Mouse (Mus musculus) lung, adult 2 months (tissue): ENCODE results near the gene Tmem107.

ENCODE experiments used
- CTCF ChIP-seq: fragments of 200-500 bp; IDR thresholded peaks from 2 replicates; pipeline ENCODE4 v1.5.1; 2011; ENCODE audit warnings: mild to moderate bottlenecking, low read length, control low read depth; ENCODE audit not compliant: insufficient read depth
- POLR2A ChIP-seq: fragments of 200-500 bp; IDR thresholded peaks from 2 replicates; pipeline ENCODE4 v1.6.1; 2011; ENCODE audit warnings: low read depth, mild to moderate bottlenecking, control low read depth, low read length, borderline replicate concordance; ENCODE audit errors: extremely low read depth

DNA sequence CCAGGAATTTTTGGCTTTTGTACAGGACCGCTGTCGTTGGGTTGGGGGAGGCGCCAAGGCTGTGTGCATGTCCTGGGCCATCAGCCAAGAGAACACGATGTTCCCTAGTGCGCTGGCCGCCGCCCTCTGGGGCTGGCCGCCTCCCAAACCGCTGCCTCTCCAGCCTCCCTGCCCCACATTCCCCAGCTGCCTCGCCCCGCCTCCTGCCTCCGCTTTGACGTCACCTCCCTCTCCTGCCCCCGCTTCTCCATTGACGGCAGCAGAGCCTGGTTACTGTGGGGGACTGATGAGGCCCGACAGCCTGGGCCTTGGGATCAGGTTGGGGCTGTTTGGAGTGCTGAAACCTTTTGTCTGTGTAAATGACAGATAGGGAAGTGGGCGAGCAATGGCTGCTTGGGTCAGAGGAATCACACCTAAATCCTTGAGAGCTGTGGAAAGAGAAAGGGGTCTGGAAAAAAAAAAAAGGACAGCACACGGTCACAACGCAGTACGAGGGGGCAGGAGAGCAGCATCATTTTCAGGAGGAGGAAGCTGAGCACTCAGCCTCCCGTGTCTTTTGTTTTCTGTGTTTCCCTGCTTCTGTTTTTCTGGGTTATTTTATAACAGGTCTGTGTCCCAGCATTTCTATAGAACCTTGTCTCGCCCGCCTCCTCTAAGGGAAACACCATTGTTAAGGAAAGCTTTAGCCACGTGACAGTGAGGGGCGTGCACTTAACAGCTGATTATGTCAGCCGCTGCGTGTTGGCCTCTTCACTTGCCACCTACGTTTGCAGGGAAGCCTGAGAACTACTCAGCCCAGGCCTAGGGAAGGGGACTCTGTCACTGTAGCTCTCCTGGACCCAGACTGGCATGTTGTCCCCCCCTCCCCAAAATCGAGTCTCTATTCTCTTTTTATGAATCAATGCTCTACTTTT, 26.6 kb downstream of the Tmem107 start:
- TF ChIP-seq CTCF (no peak), POLR2A (peak; percentile 92; the same call in 1 of the 2 replicates)
